Mouse (Mus musculus) forebrain, postnatal 0 days (tissue): ENCODE measurements at regions not wholly inside any gene's neighbourhood (a gene's known extent, or its start where the extent isn't known, plus 50 kb on each side); places are given as distances from the start of the nearest gene placed in this dataset.

Experiments
- ATAC-seq: fragments of 200-750 bp; cut with Nextera tagmentation; 2 replicates; pipeline ENCODE4 v1.8.0; 2017; ENCODE audit warnings: mild to moderate bottlenecking, moderate library complexity
- DNase-seq: peaks from one replicate; pipeline ENCODE4 v3.0.0-alpha.2; 2015
- H3K27ac ChIP-seq: fragments of 300-500 bp; sonication (generic); 2 replicates; pipeline ENCODE4 v1.5.1; 2014; ENCODE audit warnings: low read depth, mild to moderate bottlenecking, antibody characterized with exemption, low read length, moderate library complexity, mixed read lengths
- H3K27me3 ChIP-seq: fragments of 300-500 bp; sonication (generic); 2 replicates; pipeline ENCODE4 v1.6.1; 2014; ENCODE audit warnings: mild to moderate bottlenecking, low read length, mixed read lengths; ENCODE audit not compliant: insufficient read depth
- H3K36me3 ChIP-seq: fragments of 300-500 bp; sonication (generic); 2 replicates; pipeline ENCODE4 v1.6.1; 2014; ENCODE audit warnings: mild to moderate bottlenecking, moderate library complexity; ENCODE audit not compliant: insufficient read depth
- H3K4me1 ChIP-seq: fragments of 300-500 bp; sonication (generic); 2 replicates; pipeline ENCODE4 v1.6.1; 2014; ENCODE audit warnings: antibody characterized with exemption; ENCODE audit not compliant: insufficient read depth
- H3K4me2 ChIP-seq: fragments of 300-500 bp; sonication (generic); 2 replicates; pipeline ENCODE4 v1.6.1; 2014; ENCODE audit warnings: low read depth, mild to moderate bottlenecking, moderate library complexity
- H3K4me3 ChIP-seq: fragments of 300-500 bp; sonication (generic); 2 replicates; pipeline ENCODE4 v1.5.1; 2014; ENCODE audit warnings: low read depth, low read length, mixed read lengths
- H3K9ac ChIP-seq: fragments of 300-500 bp; sonication (generic); 2 replicates; pipeline ENCODE4 v1.6.1; 2014; ENCODE audit warnings: mild to moderate bottlenecking
- H3K9me3 ChIP-seq: fragments of 300-500 bp; sonication (generic); 2 replicates; pipeline ENCODE4 v1.6.1; 2016; ENCODE audit warnings: low read length
- CTCF ChIP-seq: sonication (generic); IDR thresholded peaks from 2 replicates; pipeline ENCODE4 v1.5.1; 2016; ENCODE audit warnings: antibody characterized with exemption, control low read depth, low read depth
- WGBS: fragments of 180-500 bp; shearing (Covaris S2); extraction: QIAGEN DNeasy Blood & Tissue Kit; methylation state at CpG from one replicate; pipeline ENCODE4 v1.1.7; 2014; 5-methylcytosine and 5-hydroxymethylcytosine counted together

GRCm38 (mm10) chr16:93464898-93465297 is 139.0 kb downstream of the Setd4 start:
- no peak overlapping the region for H3K27ac ChIP-seq
- ATAC-seq (no peak), DNase-seq (no peak)
- no peak overlapping the region for H3K4me3 ChIP-seq
- H3K36me3 ChIP-seq: no peaks in the 10 kb centered on the region
- H3K4me1 ChIP-seq: no peaks in the 10 kb centered on the region
- 68% methylated on average over 2 of the region's 2 CpGs for WGBS
- no peak overlapping the region for H3K4me2 ChIP-seq
- H3K9ac ChIP-seq: no peak overlapping the region
- H3K27me3 ChIP-seq: no peaks in the 10 kb centered on the region
- H3K9me3 ChIP-seq: no peaks in the 10 kb centered on the region
- no peak for TF ChIP-seq CTCF

DNA sequence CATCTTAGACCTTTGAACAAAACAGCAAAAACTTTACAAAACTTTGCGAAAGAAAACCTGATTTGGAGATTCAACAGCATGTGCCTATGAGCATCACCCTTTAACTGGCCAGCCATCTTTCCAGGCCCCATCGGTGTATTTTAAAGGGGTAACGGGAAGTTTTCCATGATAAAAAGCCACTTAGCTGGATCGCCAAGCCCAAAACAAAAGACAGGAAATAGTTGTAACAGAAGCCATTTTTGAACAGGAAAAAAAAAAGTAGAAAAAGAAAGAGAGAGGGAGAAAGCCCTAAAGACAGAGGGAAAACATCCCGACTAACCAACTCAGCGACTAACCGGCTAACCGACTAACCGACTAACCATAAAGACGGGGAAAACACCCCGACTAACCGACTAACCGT is 140.5 kb downstream of the Setd4 start:
- ATAC-seq (no peak), DNase-seq (no peak)
- Histone ChIP-seq H3K4me1 (peaks cover 6% of the 10 kb centered on the region; the same call in 1 of the 2 replicates), H3K27me3 (no peaks in the 10 kb centered on the region), H3K4me2 (no peak overlapping the region), H3K4me3 (no peak overlapping the region), H3K9me3 (no peaks in the 10 kb centered on the region), H3K9ac (no peak overlapping the region), H3K36me3 (no peaks in the 10 kb centered on the region), H3K27ac (no peak overlapping the region)
- WGBS: 78% methylated on average over 13 of the region's 13 CpGs
- no peak for TF ChIP-seq CTCF

DNA sequence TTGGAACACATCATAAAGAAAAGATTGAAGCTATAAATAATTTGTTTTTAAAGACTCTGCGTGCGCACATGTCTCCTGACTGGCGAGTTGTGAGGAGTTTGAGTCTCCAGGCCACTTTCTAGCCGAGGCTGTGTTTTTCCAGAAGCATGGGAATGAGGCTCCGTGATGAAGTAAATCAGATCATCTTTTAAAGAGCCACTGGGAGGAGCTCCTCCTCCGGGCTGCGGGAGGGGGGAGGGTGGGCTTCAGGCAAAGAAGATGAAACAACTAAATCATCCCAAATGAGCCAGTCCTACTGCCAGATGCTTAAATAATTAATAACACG is 141.6 kb downstream of the Setd4 start:
- Histone ChIP-seq H3K27ac (no peak overlapping the region), H3K4me3 (no peak overlapping the region), H3K4me1 (peaks cover 6% of the 10 kb centered on the region; the same call in 1 of the 2 replicates), H3K27me3 (no peaks in the 10 kb centered on the region), H3K9ac (no peak overlapping the region), H3K9me3 (no peaks in the 10 kb centered on the region), H3K4me2 (no peak overlapping the region), H3K36me3 (no peaks in the 10 kb centered on the region)
- TF ChIP-seq CTCF: no peak; the same call in 1 of the 2 replicates
- ATAC-seq: no peak
- no peak for DNase-seq
- 43% methylated on average over 8 of the region's 8 CpGs for WGBS

DNA sequence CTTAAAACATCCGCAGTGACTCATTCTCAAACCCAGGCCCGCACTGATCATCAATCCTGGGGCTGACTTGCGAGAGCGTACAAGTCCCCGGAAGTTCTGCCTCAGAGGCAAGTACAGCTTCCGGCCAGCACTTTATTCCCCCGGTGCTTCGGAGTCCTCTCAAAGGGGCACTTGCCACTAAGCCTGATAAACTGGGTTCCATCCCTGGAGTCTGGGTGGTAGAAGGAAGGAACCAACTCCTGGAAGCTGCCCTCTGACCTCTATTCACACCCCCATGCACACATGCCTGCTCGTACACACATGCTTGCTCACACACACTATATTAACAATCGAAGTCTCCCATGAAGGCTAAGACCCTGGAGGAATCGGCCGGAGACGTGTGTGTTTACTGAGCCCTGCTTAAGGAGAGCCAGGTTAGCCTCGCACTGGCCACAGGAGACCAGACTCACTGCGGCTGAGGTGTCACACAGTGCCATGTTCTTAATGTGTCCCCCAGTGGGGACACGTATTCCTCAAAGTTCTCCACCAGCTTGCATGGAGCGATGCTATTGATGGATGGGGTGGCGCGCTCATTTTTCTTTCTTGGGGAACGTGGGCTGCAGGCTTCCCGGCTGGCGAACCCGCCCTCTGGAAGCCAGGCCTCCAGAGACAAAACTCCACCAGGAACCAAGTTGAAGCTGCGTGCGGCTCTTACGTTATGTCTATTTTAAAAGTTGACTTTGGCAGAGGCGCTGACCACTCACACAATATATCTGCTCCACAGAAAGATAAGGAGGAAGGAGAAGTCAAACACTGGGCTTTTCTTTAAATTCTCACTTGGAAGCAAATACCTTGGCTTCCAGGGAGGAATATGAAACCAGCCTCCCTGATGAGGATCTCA is 142.2 kb downstream of the Setd4 start:
- Histone ChIP-seq H3K9ac (no peak overlapping the region), H3K27ac (no peak overlapping the region), H3K27me3 (no peaks in the 10 kb centered on the region), H3K4me3 (no peak overlapping the region), H3K36me3 (no peaks in the 10 kb centered on the region), H3K4me1 (peaks cover 6% of the 10 kb centered on the region; the same call in 1 of the 2 replicates), H3K4me2 (no peak overlapping the region), H3K9me3 (no peaks in the 10 kb centered on the region)
- TF ChIP-seq CTCF: no peak
- no peak for DNase-seq
- 87% methylated on average over 27 of the region's 27 CpGs for WGBS
- no peak for ATAC-seq

DNA sequence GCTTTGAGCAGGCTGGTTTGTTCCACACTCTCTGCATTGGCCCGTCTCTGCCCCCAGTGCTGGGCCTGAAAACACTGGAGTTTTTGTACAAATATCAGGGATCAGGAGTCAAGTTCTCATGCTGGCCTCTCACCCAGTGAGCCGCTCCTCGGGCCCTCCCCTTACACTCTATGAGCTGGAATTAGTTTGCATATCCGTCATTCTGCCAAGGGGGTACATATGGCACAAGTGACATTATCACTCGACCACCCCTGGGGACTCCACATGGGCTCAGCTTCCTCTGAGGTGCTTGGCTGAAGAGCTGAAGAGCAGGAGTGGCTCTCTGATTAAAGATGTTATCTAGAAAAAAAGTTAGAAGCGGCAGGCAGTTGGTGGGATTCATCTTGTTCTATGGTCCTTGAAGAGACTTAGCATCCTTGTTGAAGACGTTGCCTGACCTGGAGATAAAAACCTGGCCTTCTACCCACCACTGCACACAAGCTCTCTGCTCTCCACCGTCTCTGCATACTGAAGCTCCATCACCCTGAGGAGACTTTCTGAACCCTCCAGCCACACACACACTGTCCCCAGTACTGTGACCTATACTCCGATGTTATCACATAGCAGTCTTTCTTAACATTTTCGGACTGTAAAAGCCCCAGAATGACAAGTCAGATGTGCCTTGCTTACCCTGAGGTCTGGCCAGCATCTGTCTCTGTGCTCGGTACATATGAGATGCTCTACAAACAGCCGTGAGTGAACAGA is 144.2 kb downstream of the Setd4 start:
- Histone ChIP-seq H3K4me2 (no peak overlapping the region; the same call in 1 of the 2 replicates), H3K9me3 (no peaks in the 10 kb centered on the region), H3K4me1 (peaks cover 6% of the 10 kb centered on the region; the same call in 1 of the 2 replicates), H3K4me3 (no peak overlapping the region), H3K9ac (no peak overlapping the region), H3K36me3 (no peaks in the 10 kb centered on the region), H3K27ac (no peak overlapping the region), H3K27me3 (no peaks in the 10 kb centered on the region)
- WGBS: 60% methylated on average over 12 of the region's 12 CpGs
- no peak for TF ChIP-seq CTCF
- DNase-seq (no peak), ATAC-seq (peak; percentile 40)

- peak overlapping the region; percentile 47 for H3K27ac ChIP-seq
- H3K27me3 ChIP-seq: no peaks in the 10 kb centered on the region
- WGBS: 37% methylated on average over 23 of the region's 25 CpGs
- peak overlapping the region; percentile 19; the same call in 1 of the 2 replicates for H3K9ac ChIP-seq
- peak overlapping the region; percentile 36 for H3K4me2 ChIP-seq
- no peak overlapping the region for H3K4me3 ChIP-seq
- TF ChIP-seq CTCF: no peak
- DNase-seq (peak; percentile 72), ATAC-seq (peak; percentile 86)
- no peaks in the 10 kb centered on the region for H3K36me3 ChIP-seq
- no peaks in the 10 kb centered on the region for H3K9me3 ChIP-seq
- H3K4me1 ChIP-seq: peaks cover 6% of the 10 kb centered on the region; the same call in 1 of the 2 replicates
Observed at GRCm38 (mm10) chr16:93458598-93459496, 145.0 kb downstream of the Setd4 start.
